Mouse (Mus musculus) erythroid progenitor cell, adult 5-6 weeks (primary cell): ENCODE data around the gene Rpl28. TPM values are rescaled to one million over a fixed set of nuclear protein-coding genes. Genes with fewer than 3 reads are reported as not detected.

ENCODE experiments used
- ATAC-seq: replicated peaks from 2 replicates; pipeline ENCODE4 v1.8.0; 2016; ENCODE audit warnings: moderate number of reproducible peaks, mild to moderate bottlenecking, moderate TSS enrichment, inconsistent platforms; ENCODE audit not compliant: poor library complexity, low FRiP score, severe bottlenecking
- total RNA-seq, 2 experiments: library from RNA; stranded (forward) in 1 of 2; stranded (reverse) in 1 of 2; fragments of 150-400 nt in 1 of 2; fragments of 186-747, 209-891 nt in 1 of 2; gene quantifications; 2 replicates each; pipeline versions ENCODE4 v1.2.3 to v1.2.4; 2015 to 2017; ENCODE audit warnings: low replicate concordance in 2 of 2

The Rpl28 gene
- total RNA-seq, 2 experiments from 2014 or later, result 269 to 603 TPM

- no peak for ATAC-seq
Measured at GRCm38 (mm10) chr7:4822162-4822907, 29.7 kb downstream of the Rpl28 start.

- no peak for ATAC-seq
Measured at GRCm38 (mm10) chr7:4825365-4825764, 32.7 kb downstream of the Rpl28 start.

- ATAC-seq, result no peak
Measured at GRCm38 (mm10) chr7:4830476-4830875, 37.8 kb downstream of the Rpl28 start.

- ATAC-seq, result no peak
Measured at GRCm38 (mm10) chr7:4835631-4836327, 43.1 kb downstream of the Rpl28 start.

GRCm38 (mm10) chr7:4836351-4836792, 43.7 kb downstream of the Rpl28 start:
- ATAC-seq, result no peak

GRCm38 (mm10) chr7:4837639-4838038, 45.0 kb downstream of the Rpl28 start:
- ATAC-seq, result no peak

- ATAC-seq, result no peak
Measured at GRCm38 (mm10) chr7:4842077-4842476, 49.4 kb downstream of the Rpl28 start.

GRCm38 (mm10) chr7:4842634-4843131, 50.0 kb downstream of the Rpl28 start:
- ATAC-seq, result no peak

- ATAC-seq, result no peak
Measured at GRCm38 (mm10) chr7:4843604-4844244, 51.0 kb downstream of the Rpl28 start.

GRCm38 (mm10) chr7:4844245-4844916, 51.7 kb downstream of the Rpl28 start, which contains the start of gene Shisa7:
TSS of gene Shisa7 (minus strand) at chr7:4844696.
- no peak for ATAC-seq

Other genes starting within 250 kb of the Rpl28 start
Only the 30 nearest of the 31 such genes appear.
- not detected in 2 replicates for gene Syt5, start 245.3 kb upstream of the Rpl28 start, total RNA-seq (2015; ENCODE audit: low replicate concordance)
- not detected in 2 replicates for gene Syt5, start 245.3 kb upstream of the Rpl28 start, total RNA-seq (2017; ENCODE audit: low replicate concordance)
- not detected in 2 replicates for gene Ptprh, start 188.8 kb upstream of the Rpl28 start, total RNA-seq (2015; ENCODE audit: low replicate concordance)
- gene Ptprh, start 188.8 kb upstream of the Rpl28 start, total RNA-seq (2017; ENCODE audit: low replicate concordance), result not detected in 2 replicates
- gene Tmem86b, start 161.5 kb upstream of the Rpl28 start, total RNA-seq (2015; ENCODE audit: low replicate concordance), result 72.1 and 91.0 TPM in 2 replicates
- gene Tmem86b, start 161.5 kb upstream of the Rpl28 start, total RNA-seq (2017; ENCODE audit: low replicate concordance), result 37.6 and 45.8 TPM in 2 replicates
- gene Ppp6r1, start 133.9 kb upstream of the Rpl28 start, total RNA-seq (2015; ENCODE audit: low replicate concordance), result 62.0 and 84.3 TPM in 2 replicates
- 73.6 and 85.1 TPM in 2 replicates for gene Ppp6r1, start 133.9 kb upstream of the Rpl28 start, total RNA-seq (2017; ENCODE audit: low replicate concordance)
- gene Hspbp1, start 107.8 kb upstream of the Rpl28 start, total RNA-seq (2015; ENCODE audit: low replicate concordance), result 4.0 and 32.3 TPM in 2 replicates
- 2.8 and 3.2 TPM in 2 replicates for gene Hspbp1, start 107.8 kb upstream of the Rpl28 start, total RNA-seq (2017; ENCODE audit: low replicate concordance)
- gene Brsk1, start 102.3 kb upstream of the Rpl28 start, total RNA-seq (2015; ENCODE audit: low replicate concordance), result not detected in 2 replicates
- not detected in 2 replicates for gene Brsk1, start 102.3 kb upstream of the Rpl28 start, total RNA-seq (2017; ENCODE audit: low replicate concordance)
- gene Tmem150b, start 67.6 kb upstream of the Rpl28 start, total RNA-seq (2015; ENCODE audit: low replicate concordance), result 1.4 TPM in 1 of 2 replicates, not detected in the other
- 0.68 TPM in 1 of 2 replicates, not detected in the other for gene Tmem150b, start 67.6 kb upstream of the Rpl28 start, total RNA-seq (2017; ENCODE audit: low replicate concordance)
- 24.9 and 33.1 TPM in 2 replicates for gene Kmt5c, start 52.8 kb upstream of the Rpl28 start, total RNA-seq (2015; ENCODE audit: low replicate concordance)
- 59.4 and 64.2 TPM in 2 replicates for gene Kmt5c, start 52.8 kb upstream of the Rpl28 start, total RNA-seq (2017; ENCODE audit: low replicate concordance)
- 54.1 and 81.8 TPM in 2 replicates for gene Cox6b2, start 39.8 kb upstream of the Rpl28 start, total RNA-seq (2015; ENCODE audit: low replicate concordance)
- 49.8 and 94.9 TPM in 2 replicates for gene Cox6b2, start 39.8 kb upstream of the Rpl28 start, total RNA-seq (2017; ENCODE audit: low replicate concordance)
- gene Fam71e2, start 21.6 kb upstream of the Rpl28 start, total RNA-seq (2015; ENCODE audit: low replicate concordance), result not detected in 2 replicates
- not detected in 2 replicates for gene Fam71e2, start 21.6 kb upstream of the Rpl28 start, total RNA-seq (2017; ENCODE audit: low replicate concordance)
- not detected in 2 replicates for gene Il11, start 10.0 kb upstream of the Rpl28 start, total RNA-seq (2015; ENCODE audit: low replicate concordance)
- gene Il11, start 10.0 kb upstream of the Rpl28 start, total RNA-seq (2017; ENCODE audit: low replicate concordance), result not detected in 2 replicates
- gene Tmem190, start 9.9 kb upstream of the Rpl28 start, total RNA-seq (2015; ENCODE audit: low replicate concordance), result not detected in 2 replicates
- not detected in 2 replicates for gene Tmem190, start 9.9 kb upstream of the Rpl28 start, total RNA-seq (2017; ENCODE audit: low replicate concordance)
- 2.9 TPM in 1 of 2 replicates, not detected in the other for gene Tmem238, start 3.2 kb upstream of the Rpl28 start, total RNA-seq (2015; ENCODE audit: low replicate concordance)
- gene Tmem238, start 3.2 kb upstream of the Rpl28 start, total RNA-seq (2017; ENCODE audit: low replicate concordance), result 0.90 and 0.98 TPM in 2 replicates
- 686 and 831 TPM in 2 replicates for gene Ube2s, start 19.7 kb downstream of the Rpl28 start, total RNA-seq (2015; ENCODE audit: low replicate concordance)
- gene Ube2s, start 19.7 kb downstream of the Rpl28 start, total RNA-seq (2017; ENCODE audit: low replicate concordance), result 310 and 437 TPM in 2 replicates
- gene Shisa7, start 51.8 kb downstream of the Rpl28 start, total RNA-seq (2015; ENCODE audit: low replicate concordance), result not detected in 2 replicates
- not detected in 2 replicates for gene Shisa7, start 51.8 kb downstream of the Rpl28 start, total RNA-seq (2017; ENCODE audit: low replicate concordance)
- not detected in 2 replicates for gene Isoc2b, start 77.4 kb downstream of the Rpl28 start, total RNA-seq (2015; ENCODE audit: low replicate concordance)
- 1.5 TPM in 1 of 2 replicates, not detected in the other for gene Isoc2b, start 77.4 kb downstream of the Rpl28 start, total RNA-seq (2017; ENCODE audit: low replicate concordance)
- gene Isoc2a, start 84.3 kb downstream of the Rpl28 start, total RNA-seq (2015; ENCODE audit: low replicate concordance), result 2.2 TPM in 1 of 2 replicates, not detected in the other
- gene Isoc2a, start 84.3 kb downstream of the Rpl28 start, total RNA-seq (2017; ENCODE audit: low replicate concordance), result 0.26 and 1.8 TPM in 2 replicates
- not detected in 2 replicates for gene Gm36210, start 113.6 kb downstream of the Rpl28 start, total RNA-seq (2015; ENCODE audit: low replicate concordance)
- gene Gm36210, start 113.6 kb downstream of the Rpl28 start, total RNA-seq (2017; ENCODE audit: low replicate concordance), result not detected in 2 replicates
- gene Zfp628, start 122.3 kb downstream of the Rpl28 start, total RNA-seq (2015; ENCODE audit: low replicate concordance), result 7.1 and 8.6 TPM in 2 replicates
- 4.6 and 11.6 TPM in 2 replicates for gene Zfp628, start 122.3 kb downstream of the Rpl28 start, total RNA-seq (2017; ENCODE audit: low replicate concordance)
- gene Nat14, start 129.2 kb downstream of the Rpl28 start, total RNA-seq (2015; ENCODE audit: low replicate concordance), result 2.9 TPM in 1 of 2 replicates, not detected in the other
- 0.64 and 4.4 TPM in 2 replicates for gene Nat14, start 129.2 kb downstream of the Rpl28 start, total RNA-seq (2017; ENCODE audit: low replicate concordance)
- not detected in 2 replicates for gene Ssc5d, start 132.9 kb downstream of the Rpl28 start, total RNA-seq (2015; ENCODE audit: low replicate concordance)
- not detected in 2 replicates for gene Ssc5d, start 132.9 kb downstream of the Rpl28 start, total RNA-seq (2017; ENCODE audit: low replicate concordance)
- not detected in 2 replicates for gene Sbk2, start 171.5 kb downstream of the Rpl28 start, total RNA-seq (2015; ENCODE audit: low replicate concordance)
- gene Sbk2, start 171.5 kb downstream of the Rpl28 start, total RNA-seq (2017; ENCODE audit: low replicate concordance), result not detected in 2 replicates
- gene Sbk3, start 178.3 kb downstream of the Rpl28 start, total RNA-seq (2015; ENCODE audit: low replicate concordance), result not detected in 2 replicates
- gene Sbk3, start 178.3 kb downstream of the Rpl28 start, total RNA-seq (2017; ENCODE audit: low replicate concordance), result not detected in 2 replicates
- 9.2 TPM in 1 of 2 replicates, not detected in the other for gene Zfp579, start 203.3 kb downstream of the Rpl28 start, total RNA-seq (2015; ENCODE audit: low replicate concordance)
- gene Zfp579, start 203.3 kb downstream of the Rpl28 start, total RNA-seq (2017; ENCODE audit: low replicate concordance), result 1.8 TPM in 1 of 2 replicates, not detected in the other
- 4.7 and 16.3 TPM in 2 replicates for gene Zfp524, start 221.5 kb downstream of the Rpl28 start, total RNA-seq (2015; ENCODE audit: low replicate concordance)
- gene Zfp524, start 221.5 kb downstream of the Rpl28 start, total RNA-seq (2017; ENCODE audit: low replicate concordance), result 0.64 and 3.2 TPM in 2 replicates
- 11.9 and 14.7 TPM in 2 replicates for gene Fiz1, start 221.8 kb downstream of the Rpl28 start, total RNA-seq (2015; ENCODE audit: low replicate concordance)
- gene Fiz1, start 221.8 kb downstream of the Rpl28 start, total RNA-seq (2017; ENCODE audit: low replicate concordance), result 5.6 and 9.1 TPM in 2 replicates
- 5.0 TPM in 1 of 2 replicates, not detected in the other for gene Gm44973, start 222.6 kb downstream of the Rpl28 start, total RNA-seq (2015; ENCODE audit: low replicate concordance)
- 1.4 TPM in 1 of 2 replicates, not detected in the other for gene Gm44973, start 222.6 kb downstream of the Rpl28 start, total RNA-seq (2017; ENCODE audit: low replicate concordance)
- gene Zfp865, start 227.5 kb downstream of the Rpl28 start, total RNA-seq (2015; ENCODE audit: low replicate concordance), result 9.0 and 9.2 TPM in 2 replicates
- gene Zfp865, start 227.5 kb downstream of the Rpl28 start, total RNA-seq (2017; ENCODE audit: low replicate concordance), result 6.3 and 7.6 TPM in 2 replicates
- gene Ccdc106, start 227.7 kb downstream of the Rpl28 start, total RNA-seq (2015; ENCODE audit: low replicate concordance), result not detected in 2 replicates
- not detected in 2 replicates for gene Ccdc106, start 227.7 kb downstream of the Rpl28 start, total RNA-seq (2017; ENCODE audit: low replicate concordance)
- not detected in 2 replicates for gene 4632433K11Rik, start 241.2 kb downstream of the Rpl28 start, total RNA-seq (2015; ENCODE audit: low replicate concordance)
- gene 4632433K11Rik, start 241.2 kb downstream of the Rpl28 start, total RNA-seq (2017; ENCODE audit: low replicate concordance), result not detected in 2 replicates